Mouse (Mus musculus) right cerebral cortex, postnatal 4 days (tissue): ENCODE data around the gene Senp1.
A peak's percentile ranks its signal among the peaks of the same experiment; 100 is the strongest.

ENCODE experiments used
- DNase-seq: peaks from one replicate; pipeline ENCODE4 v3.0.0-alpha.2; 2022

The Senp1 gene

GRCm38 (mm10) chr15:98043967-98044366, 49.6 kb downstream of the Senp1 start:
- DNase-seq = no peak

GRCm38 (mm10) chr15:98042508-98042907, 51.0 kb downstream of the Senp1 start:
- DNase-seq = no peak

- no peak for DNase-seq
Measured at GRCm38 (mm10) chr15:98039682-98040081, 53.9 kb downstream of the Senp1 start.

- no peak for DNase-seq
Measured at GRCm38 (mm10) chr15:98036578-98036977, 57.0 kb downstream of the Senp1 start.

GRCm38 (mm10) chr15:98035076-98035755, 58.3 kb downstream of the Senp1 start:
- DNase-seq = no peak

- DNase-seq = no peak
Measured at GRCm38 (mm10) chr15:98033233-98033748, 60.3 kb downstream of the Senp1 start.

GRCm38 (mm10) chr15:98029798-98030197, 63.7 kb downstream of the Senp1 start:
- DNase-seq = no peak

GRCm38 (mm10) chr15:98026967-98027904, 66.3 kb downstream of the Senp1 start:
- no peak for DNase-seq

- peak; percentile 29 for DNase-seq
Measured at GRCm38 (mm10) chr15:98025611-98026010, 67.9 kb downstream of the Senp1 start.

- DNase-seq = no peak
Measured at GRCm38 (mm10) chr15:98023137-98023536, 70.4 kb downstream of the Senp1 start.

- DNase-seq = no peak
Measured at GRCm38 (mm10) chr15:98021886-98022285, 71.7 kb downstream of the Senp1 start.

GRCm38 (mm10) chr15:98019047-98019446, 74.5 kb downstream of the Senp1 start:
- DNase-seq = no peak

GRCm38 (mm10) chr15:98017925-98018324, 75.6 kb downstream of the Senp1 start:
- no peak for DNase-seq

GRCm38 (mm10) chr15:98012810-98013209, 80.7 kb downstream of the Senp1 start:
- DNase-seq = no peak

GRCm38 (mm10) chr15:98005181-98005580, 88.4 kb downstream of the Senp1 start:
- no peak for DNase-seq

GRCm38 (mm10) chr15:98004740-98005159, 88.8 kb downstream of the Senp1 start:
- no peak for DNase-seq

- no peak for DNase-seq
Measured at GRCm38 (mm10) chr15:98003822-98004739, 89.5 kb downstream of the Senp1 start, which contains the start of gene Col2a1. Gene Col2a1 (minus strand): TSS chr15:98004695.

GRCm38 (mm10) chr15:98002991-98003821, 90.3 kb downstream of the Senp1 start:
- no peak for DNase-seq

- DNase-seq = no peak
Measured at GRCm38 (mm10) chr15:98002113-98002990, 91.2 kb downstream of the Senp1 start.

- no peak for DNase-seq
Measured at GRCm38 (mm10) chr15:98001321-98002112, 92.0 kb downstream of the Senp1 start.
